Mouse (Mus musculus) cortical plate, adult 2 months (tissue): ENCODE data around the gene Ubiad1. TPM values are rescaled to one million over a fixed set of nuclear protein-coding genes. Genes with fewer than 3 reads are reported as not detected.
A peak's percentile ranks its signal among the peaks of the same experiment; 100 is the strongest.

ENCODE experiments used
- H3K27ac ChIP-seq: fragments of 200-500 bp; 2 replicates; pipeline ENCODE4 v1.5.1; 2012; ENCODE audit warnings: low read length, control low read depth, inconsistent platforms; ENCODE audit not compliant: insufficient read depth
- H3K4me1 ChIP-seq: fragments of 200-500 bp; 2 replicates; pipeline ENCODE4 v1.6.1; 2011; ENCODE audit warnings: low read length; ENCODE audit not compliant: control insufficient read depth, insufficient read depth
- H3K4me3 ChIP-seq: fragments of 200-500 bp; 2 replicates; pipeline ENCODE4 v1.5.1; 2011; ENCODE audit warnings: mild to moderate bottlenecking, low read length, control low read depth; ENCODE audit not compliant: insufficient read depth
- CTCF ChIP-seq: fragments of 200-500 bp; IDR thresholded peaks from 2 replicates; pipeline ENCODE4 v1.5.1; 2011; ENCODE audit warnings: mild to moderate bottlenecking, control low read depth, low read length; ENCODE audit not compliant: insufficient read depth; ENCODE audit errors: extremely low read depth
- POLR2A ChIP-seq: fragments of 200-500 bp; IDR thresholded peaks from 2 replicates; pipeline ENCODE4 v1.6.1; 2011; ENCODE audit warnings: mild to moderate bottlenecking, low read length, control low read depth; ENCODE audit not compliant: insufficient read depth; ENCODE audit errors: extremely low read depth
- polyA plus RNA-seq: library from polyadenylated mRNA; depleted of rRNA; stranded (reverse); fragments of >200 nt; gene quantifications from 2 replicates; pipeline ENCODE4 v1.2.3, GENCODE M21; 2012; rRNA removed

The Ubiad1 gene
- polyA plus RNA-seq, result 9.4 and 9.6 TPM in 2 replicates

DNA sequence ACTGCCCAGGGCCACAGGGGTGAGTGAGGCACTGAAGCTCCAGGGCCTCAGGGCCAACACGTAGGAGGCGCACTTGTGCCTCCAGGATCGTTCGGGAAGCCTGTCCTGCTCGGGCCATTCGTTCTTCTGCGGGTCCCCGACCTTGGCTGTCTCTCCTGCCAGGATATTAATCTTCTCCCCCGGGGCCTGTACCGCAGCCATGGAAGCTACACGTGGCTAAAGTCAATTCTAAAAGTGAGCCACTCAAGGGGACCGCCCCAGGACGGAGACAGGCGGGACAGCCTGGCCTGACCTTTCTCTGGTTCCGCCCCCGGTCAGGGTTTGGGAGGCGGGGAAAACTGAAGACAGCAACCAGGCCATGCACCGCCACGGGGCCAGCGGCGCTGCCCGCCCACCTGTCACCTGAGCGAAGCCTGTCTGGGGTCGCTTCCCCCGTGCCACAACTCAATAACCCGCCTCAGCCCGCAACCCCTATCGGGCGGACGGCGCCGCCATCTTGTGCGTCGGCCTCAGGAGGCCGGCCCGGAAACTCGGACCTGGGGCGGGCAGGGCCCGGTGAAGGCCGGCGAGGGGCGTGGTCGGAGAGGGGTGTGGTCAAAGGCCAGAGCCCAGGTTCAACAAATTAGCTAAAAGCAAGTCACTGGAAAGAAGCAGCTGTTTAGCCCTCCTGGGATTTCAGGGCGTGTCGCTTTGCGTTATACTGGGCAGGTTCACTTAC lies at the start of gene Ubiad1:
Gene Ubiad1 (minus strand): TSS at position 522 of the 718 bp plus-strand sequence.
- Histone ChIP-seq H3K27ac (peak within 1 kb of the TSS; percentile 71), H3K4me3 (peak within 1 kb of the TSS; percentile 66), H3K4me1 (peaks cover 9% of the 10 kb centered on the region)
- TF ChIP-seq CTCF (no peak), POLR2A (peak; percentile 45; the same call in 1 of the 2 replicates)

DNA sequence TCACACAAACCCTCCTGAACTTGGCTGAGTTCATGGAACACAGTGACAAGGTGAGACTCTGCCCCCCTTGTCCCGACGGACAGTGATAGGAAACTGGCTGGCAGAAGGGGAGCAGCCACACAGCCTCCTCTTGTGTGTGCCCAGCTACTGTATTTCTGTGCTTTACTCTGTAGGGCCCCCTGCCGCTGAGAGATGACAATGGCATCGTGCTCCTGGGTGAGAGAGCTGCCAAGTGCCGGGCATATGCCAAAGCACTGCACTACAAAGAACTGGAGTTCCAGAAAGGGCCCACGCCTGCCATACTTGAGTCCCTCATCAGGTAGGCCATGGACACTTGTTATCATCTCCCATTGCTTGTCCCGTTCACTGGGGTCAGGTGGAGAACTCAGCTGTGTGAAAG lies 46.9 kb upstream of the Ubiad1 start:
- Histone ChIP-seq H3K4me1 (peaks cover 5% of the 10 kb centered on the region; the same call in 1 of the 2 replicates), H3K27ac (no peak overlapping the region), H3K4me3 (no peak overlapping the region)
- no peak for TF ChIP-seq POLR2A
- no peak for TF ChIP-seq CTCF

DNA sequence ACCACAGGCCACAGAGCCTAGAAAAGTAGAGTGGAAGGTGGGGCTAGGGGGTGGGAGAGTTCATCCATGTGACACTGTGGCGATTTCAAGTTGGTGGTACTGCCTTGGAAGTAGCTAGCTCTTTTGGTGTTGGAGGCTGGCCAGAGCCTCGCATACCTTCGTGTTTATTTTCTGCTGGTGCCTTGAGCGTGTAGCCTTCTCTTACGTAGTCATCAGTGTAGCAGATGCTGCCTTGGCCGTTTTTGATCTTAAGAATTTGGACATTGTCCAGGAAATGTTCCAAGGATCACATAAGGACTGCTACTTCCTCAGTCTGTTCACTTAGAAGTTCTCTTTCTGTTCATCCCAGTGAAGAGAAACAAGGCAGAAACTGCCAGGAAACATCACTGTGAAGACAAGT lies 45.9 kb upstream of the Ubiad1 start:
- no peak overlapping the region for H3K4me3 ChIP-seq
- peaks cover 3% of the 10 kb centered on the region; the same call in 1 of the 2 replicates for H3K4me1 ChIP-seq
- no peak overlapping the region for H3K27ac ChIP-seq
- no peak for TF ChIP-seq CTCF
- no peak for TF ChIP-seq POLR2A

DNA sequence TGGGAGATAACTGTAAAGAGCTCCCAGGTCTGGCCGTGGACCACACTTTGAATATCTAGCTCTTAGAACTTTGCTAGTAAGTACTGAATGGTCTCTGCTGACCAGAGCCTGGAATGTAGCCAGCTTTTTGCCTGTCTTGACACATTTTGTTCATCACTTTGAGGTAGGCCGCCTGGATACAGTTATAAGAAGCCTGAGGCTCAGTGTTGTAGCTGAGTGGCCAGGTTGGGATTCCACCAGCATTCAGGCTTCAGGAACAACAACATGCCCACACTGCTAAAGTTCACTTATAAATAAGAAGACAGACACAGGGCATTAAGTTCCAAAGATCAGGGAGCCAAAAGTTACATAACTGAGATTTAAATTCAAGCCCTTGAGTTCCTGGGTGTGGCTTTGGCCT lies 43.3 kb upstream of the Ubiad1 start:
- TF ChIP-seq POLR2A (no peak), CTCF (no peak)
- peaks cover 3% of the 10 kb centered on the region; the same call in 1 of the 2 replicates for H3K4me1 ChIP-seq
- no peak overlapping the region for H3K27ac ChIP-seq
- H3K4me3 ChIP-seq, result no peak overlapping the region

DNA sequence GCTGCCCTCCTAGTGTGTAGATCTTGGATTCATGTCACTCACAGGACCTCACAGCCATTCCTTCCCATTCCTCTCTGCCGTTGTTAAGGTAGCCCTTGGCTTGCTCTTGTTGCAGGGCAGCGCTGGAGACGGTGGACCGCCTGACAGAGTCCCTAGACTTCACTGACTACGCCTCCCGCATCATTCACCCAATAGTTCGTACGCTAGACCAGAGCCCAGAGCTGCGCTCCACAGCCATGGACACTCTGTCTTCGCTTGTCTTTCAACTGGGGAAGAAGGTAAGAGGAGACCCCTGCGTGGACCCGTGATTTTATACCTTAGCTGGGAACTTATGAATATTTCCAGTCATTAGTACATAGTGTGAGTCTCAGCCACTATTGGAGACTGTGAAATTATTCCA lies 39.9 kb upstream of the Ubiad1 start:
- TF ChIP-seq POLR2A (no peak), CTCF (no peak)

DNA sequence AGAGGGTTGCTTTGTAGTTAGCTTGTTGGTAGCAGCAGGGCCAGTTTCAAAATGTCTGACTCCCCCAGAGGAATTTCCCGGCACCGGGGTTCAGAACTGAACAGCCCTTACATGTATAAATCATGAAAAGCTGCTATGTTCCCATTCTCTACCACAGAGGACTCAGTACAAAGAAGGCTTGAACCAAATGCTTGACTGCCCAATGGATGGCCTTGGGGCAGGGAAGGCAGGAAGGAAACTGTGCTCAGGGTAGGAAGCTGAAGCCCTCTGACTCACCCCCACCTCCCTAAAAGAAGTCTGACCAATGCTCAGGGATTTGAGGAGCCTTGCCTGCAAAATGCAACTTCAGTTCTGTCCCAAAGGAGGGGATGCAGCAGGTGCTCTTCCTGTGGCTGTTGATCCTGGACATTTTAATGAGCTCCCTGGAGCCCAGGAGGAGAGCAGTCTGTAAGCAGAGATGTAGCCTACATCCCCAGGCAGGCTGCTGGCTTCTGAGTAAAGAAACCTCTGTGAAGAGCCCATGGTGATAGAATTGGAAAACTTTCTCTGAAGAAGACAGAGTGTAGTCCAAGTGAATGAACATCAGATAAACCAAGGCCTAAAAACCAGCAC lies 37.1 kb upstream of the Ubiad1 start:
- Histone ChIP-seq H3K27ac (no peak overlapping the region), H3K4me1 (no peaks in the 10 kb centered on the region)
- TF ChIP-seq CTCF, result no peak
- TF ChIP-seq POLR2A, result no peak

More for the DNA sequence above, 39.9 kb upstream of the Ubiad1 start:
- H3K27ac ChIP-seq, result no peak overlapping the region
- H3K4me3 ChIP-seq, result no peak overlapping the region
- no peaks in the 10 kb centered on the region for H3K4me1 ChIP-seq

DNA sequence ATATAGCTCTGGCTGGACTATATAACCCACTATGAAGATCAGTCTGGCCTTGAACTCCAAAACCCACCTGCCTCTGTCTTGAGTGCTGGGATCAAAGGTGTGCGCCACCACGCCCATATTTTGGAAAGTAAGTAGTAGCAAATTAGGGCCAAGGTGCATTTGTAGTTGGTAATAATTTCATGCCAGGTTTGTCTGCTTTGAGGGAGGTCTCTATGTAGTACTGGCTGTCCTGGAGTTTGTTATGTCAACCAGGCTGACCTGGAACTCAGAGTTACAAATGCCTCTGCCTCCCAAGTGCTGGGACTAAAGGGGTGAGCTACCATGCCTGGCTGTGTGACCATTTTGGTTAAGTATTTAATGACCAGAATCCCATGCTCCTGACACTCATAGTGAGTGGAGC lies 35.7 kb upstream of the Ubiad1 start:
- no peak overlapping the region for H3K27ac ChIP-seq
- peaks cover 3% of the 10 kb centered on the region; the same call in 1 of the 2 replicates for H3K4me1 ChIP-seq
- no peak overlapping the region for H3K4me3 ChIP-seq
- no peak for TF ChIP-seq POLR2A
- no peak for TF ChIP-seq CTCF

More for the DNA sequence above, 37.1 kb upstream of the Ubiad1 start:
- H3K4me3 ChIP-seq, result no peak overlapping the region

DNA sequence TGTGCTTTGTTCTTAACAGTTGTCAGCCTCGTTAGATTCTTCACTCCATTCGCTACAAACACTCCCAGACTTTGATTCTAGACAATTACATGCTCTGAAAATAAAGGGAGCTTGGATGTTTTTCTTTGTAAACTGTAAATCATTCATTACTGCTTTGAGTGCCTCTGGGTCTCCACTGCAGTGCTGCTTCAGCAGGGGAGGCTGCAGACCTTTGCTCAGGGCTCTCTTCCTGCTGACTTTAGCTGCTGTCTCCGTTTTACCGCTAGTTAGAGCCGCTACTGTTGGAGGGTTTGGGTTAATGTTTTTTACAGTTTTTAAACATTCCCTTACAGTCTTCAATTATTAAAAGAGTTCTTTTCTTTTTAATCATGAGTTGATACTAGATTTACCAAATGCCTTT lies 28.9 kb upstream of the Ubiad1 start:
- no peak overlapping the region for H3K27ac ChIP-seq
- TF ChIP-seq CTCF (no peak), POLR2A (no peak)
- no peak overlapping the region for H3K4me3 ChIP-seq
- H3K4me1 ChIP-seq, result peaks cover 3% of the 10 kb centered on the region; the same call in 1 of the 2 replicates

DNA sequence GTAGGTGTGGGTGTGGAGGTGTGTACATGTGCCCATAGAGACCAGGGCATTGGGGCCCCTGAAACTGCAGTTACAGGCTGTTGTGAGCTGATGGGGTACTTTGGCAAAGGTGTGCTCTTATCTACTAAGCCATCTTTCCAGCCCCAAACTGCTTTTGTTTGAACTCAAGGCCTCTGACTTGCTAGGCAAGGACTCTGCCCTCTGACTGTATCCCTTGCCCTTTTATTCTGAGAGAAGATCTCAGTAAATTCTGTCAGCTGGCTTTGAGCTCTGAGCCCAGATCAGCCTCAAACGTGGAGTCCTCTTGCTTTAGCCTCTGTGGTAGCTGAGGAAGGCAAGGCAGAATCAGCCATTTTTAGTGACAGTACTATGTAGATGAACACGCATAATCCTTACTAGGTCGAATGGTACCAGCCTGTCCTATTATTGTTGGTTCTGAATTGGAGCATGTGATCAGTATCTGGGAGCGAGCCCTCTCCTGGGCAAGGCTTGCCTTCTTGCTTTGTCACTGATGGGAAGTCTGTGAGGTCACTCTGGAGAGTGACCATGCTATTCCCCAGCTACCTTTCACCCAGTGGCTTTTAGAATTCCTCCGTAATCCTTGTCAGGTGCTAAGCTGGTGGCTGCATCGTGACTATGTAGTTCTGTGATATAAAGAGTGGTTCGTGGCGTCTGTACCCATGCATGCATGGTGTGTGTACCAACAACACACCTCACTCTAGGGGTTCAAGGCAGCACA lies 28.0 kb upstream of the Ubiad1 start:
- no peak overlapping the region for H3K4me3 ChIP-seq
- no peak overlapping the region for H3K27ac ChIP-seq
- TF ChIP-seq CTCF, result no peak
- TF ChIP-seq POLR2A, result no peak
- peaks cover 3% of the 10 kb centered on the region; the same call in 1 of the 2 replicates for H3K4me1 ChIP-seq

DNA sequence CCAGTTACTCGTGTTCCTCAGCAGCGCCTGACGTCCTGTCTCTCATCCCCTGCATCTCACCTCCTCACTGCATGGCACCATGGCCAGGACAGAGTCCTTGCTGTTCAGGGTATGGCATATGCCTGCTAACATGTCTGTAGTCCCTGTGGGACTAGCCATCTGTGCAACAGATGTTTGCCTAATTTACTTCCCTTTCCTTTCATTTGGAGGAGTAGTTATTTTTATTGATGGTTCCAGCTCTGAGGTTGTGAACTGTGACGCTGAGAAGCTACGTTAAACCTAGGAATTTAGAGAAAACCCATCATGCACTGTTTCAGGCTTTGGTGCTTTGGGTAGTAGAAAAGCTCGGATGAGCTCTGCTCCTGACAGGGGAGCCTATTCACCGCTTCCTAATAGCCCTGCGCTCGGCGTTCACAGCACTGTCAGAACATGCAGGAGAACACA lies 26.8 kb upstream of the Ubiad1 start:
- TF ChIP-seq CTCF (no peak), POLR2A (no peak)
- peaks cover 4% of the 10 kb centered on the region; the same call in 1 of the 2 replicates for H3K4me1 ChIP-seq
- no peak overlapping the region for H3K27ac ChIP-seq
- H3K4me3 ChIP-seq, result no peak overlapping the region
